Mouse (Mus musculus) spleen, postnatal 4 days (tissue): Measurements from ENCODE around the gene Rnf183.

ENCODE experiments used
- DNase-seq, 2 experiments: peaks; one replicate each; pipeline ENCODE4 v3.0.0; 2022; ENCODE audit warnings: low spot score in 2 of 2

Gene Rnf183

GRCm38 (mm10) chr4:62430678-62431077 is 4.4 kb downstream of the Rnf183 start:
- no peak for DNase-seq

GRCm38 (mm10) chr4:62429616-62430015 is 5.4 kb downstream of the Rnf183 start:
- DNase-seq = no peak

- DNase-seq = no peak
These were observed 6.9 kb downstream of the Rnf183 start for GRCm38 (mm10) chr4:62427978-62428758.

GRCm38 (mm10) chr4:62425891-62426290 is 9.2 kb downstream of the Rnf183 start:
- no peak for DNase-seq

GRCm38 (mm10) chr4:62419091-62419490 is 16.0 kb downstream of the Rnf183 start:
- DNase-seq = no peak

GRCm38 (mm10) chr4:62418448-62418847 is 16.6 kb downstream of the Rnf183 start:
- no peak for DNase-seq

- DNase-seq = no peak
These were observed 23.4 kb downstream of the Rnf183 start for GRCm38 (mm10) chr4:62411606-62412005.

- DNase-seq = no peak
These were observed 24.7 kb downstream of the Rnf183 start for GRCm38 (mm10) chr4:62410325-62410724.

GRCm38 (mm10) chr4:62409615-62410014 is 25.4 kb downstream of the Rnf183 start:
- no peak for DNase-seq

GRCm38 (mm10) chr4:62408601-62409282 is 26.3 kb downstream of the Rnf183 start, which contains the start of the genes Cdc26 and Prpf4:
Gene Cdc26, minus strand, starts transcription at chr4:62408642.
Gene Prpf4, plus strand, starts transcription at chr4:62408797.
- peak; percentile 97 for DNase-seq

GRCm38 (mm10) chr4:62407730-62408582 is 27.1 kb downstream of the Rnf183 start:
- peak; percentile 59 to 80 for DNase-seq

GRCm38 (mm10) chr4:62406133-62406532 is 28.9 kb downstream of the Rnf183 start:
- no peak for DNase-seq

- no peak for DNase-seq
These were observed 36.1 kb downstream of the Rnf183 start for GRCm38 (mm10) chr4:62398956-62399355.

- DNase-seq = no peak
These were observed 37.3 kb downstream of the Rnf183 start for GRCm38 (mm10) chr4:62397616-62398365.

- DNase-seq = no peak
These were observed 39.2 kb downstream of the Rnf183 start for GRCm38 (mm10) chr4:62395806-62396205.

- DNase-seq = no peak
These were observed 41.6 kb downstream of the Rnf183 start for GRCm38 (mm10) chr4:62393459-62393858.

- peak in 1 of 2 experiments; percentile 19 for DNase-seq
These were observed 43.2 kb downstream of the Rnf183 start for GRCm38 (mm10) chr4:62391892-62392291.

GRCm38 (mm10) chr4:62389592-62390512 is 45.2 kb downstream of the Rnf183 start:
- no peak for DNase-seq

- DNase-seq = no peak
These were observed 49.6 kb downstream of the Rnf183 start for GRCm38 (mm10) chr4:62385439-62385838.

GRCm38 (mm10) chr4:62384159-62384558 is 50.9 kb downstream of the Rnf183 start:
- DNase-seq = no peak
